Mouse (Mus musculus) CH12.LX (cell line): Measurements from ENCODE around the gene Olfr770.
"Not testable (repeated sequence)": the region's sequence is repeated elsewhere in the genome, so short reads cannot be mapped to it uniquely, and the experiment has no call there.

Experiments
- CTCF ChIP-seq, 2 experiments: IDR thresholded peaks in 1 of 2; conservative IDR thresholded peaks in 1 of 2; 2 replicates each; pipeline ENCODE4 v1.5.1; 2011 to 2012; ENCODE audit warnings: low read depth in 2 of 2, low read length in 2 of 2, improper control_type of control experiment in 1 of 2, inconsistent platforms in 1 of 2, mild to moderate bottlenecking in 1 of 2, moderate library complexity in 1 of 2
- MAZ ChIP-seq: IDR thresholded peaks from 2 replicates; pipeline ENCODE4 v1.6.1; 2012; ENCODE audit warnings: low read depth, mild to moderate bottlenecking, inconsistent platforms, low read length, improper control_type of control experiment, moderate library complexity
- POLR2AphosphoS2 ChIP-seq: IDR thresholded peaks from 2 replicates; pipeline ENCODE4 v1.6.1; 2011; ENCODE audit warnings: low read depth, low read length, improper control_type of control experiment

DNA sequence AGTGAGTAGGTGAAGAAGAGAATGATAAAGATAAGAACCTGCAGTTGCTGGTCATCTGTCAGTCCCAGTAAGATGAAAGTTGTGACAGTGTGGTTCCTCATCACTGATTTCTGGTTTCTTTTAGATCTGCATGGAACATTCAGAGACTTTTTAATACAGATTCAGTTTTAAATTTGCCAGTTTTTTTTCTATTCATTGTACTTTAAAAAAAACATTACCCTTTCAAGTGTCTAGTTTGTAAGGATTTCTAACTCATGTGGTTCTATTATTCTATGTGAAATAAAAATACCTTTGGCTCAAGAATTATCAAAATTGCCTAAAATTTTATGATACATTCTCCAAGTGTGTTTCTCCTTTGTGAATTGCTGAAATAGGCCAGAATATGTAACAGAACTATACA, 48.5 kb upstream of the Olfr770 start, which contains the start of gene Olfr773:
- TF ChIP-seq POLR2AphosphoS2; MAZ; CTCF (conservative IDR thresholded peaks at IDR 0.05 in 1 of 2, IDR thresholded peaks at IDR 0.05 in 1 of 2; ENCODE audit: low read depth in 2 of 2, low read length in 2 of 2): not testable (repeated sequence)
